Mouse (Mus musculus) forebrain, embryonic 12.5 days (tissue): ENCODE data around the gene F10. TPM values are rescaled to one million over a fixed set of nuclear protein-coding genes. Genes with fewer than 3 reads are reported as not detected.

Experiments
- ATAC-seq: fragments of 200-750 bp; cut with Nextera tagmentation; 2 replicates; pipeline ENCODE4 v1.8.0; 2017; ENCODE audit warnings: moderate TSS enrichment; ENCODE audit not compliant: low FRiP score
- H3K27ac ChIP-seq: fragments of 300-500 bp; sonication (generic); 2 replicates; pipeline ENCODE4 v1.5.1; 2016; ENCODE audit warnings: mild to moderate bottlenecking
- H3K27me3 ChIP-seq: fragments of 300-500 bp; sonication (generic); 2 replicates; pipeline ENCODE4 v1.6.1; 2016; ENCODE audit warnings: mild to moderate bottlenecking
- H3K36me3 ChIP-seq: fragments of 300-500 bp; sonication (generic); replicated peaks from 2 replicates; pipeline ENCODE4 v1.6.1; 2016; ENCODE audit warnings: mild to moderate bottlenecking
- H3K4me1 ChIP-seq: fragments of 300-500 bp; sonication (generic); 2 replicates; pipeline ENCODE4 v1.6.1; 2016
- H3K4me2 ChIP-seq: fragments of 300-500 bp; sonication (generic); 2 replicates; pipeline ENCODE4 v1.6.1; 2016; ENCODE audit warnings: mild to moderate bottlenecking, moderate library complexity
- H3K4me3 ChIP-seq: fragments of 300-500 bp; sonication (generic); replicated peaks from 2 replicates; pipeline ENCODE4 v1.5.1; 2016; ENCODE audit warnings: mild to moderate bottlenecking
- H3K9ac ChIP-seq: fragments of 300-500 bp; sonication (generic); 2 replicates; pipeline ENCODE4 v1.6.1; 2016; ENCODE audit warnings: mild to moderate bottlenecking
- H3K9me3 ChIP-seq: fragments of 300-500 bp; sonication (generic); 2 replicates; pipeline ENCODE4 v1.6.1; 2016
- WGBS: fragments of 180-500 bp; shearing (Covaris S2); methylation state at CpG from one replicate; pipeline ENCODE4 v1.1.7; 2016; 5-methylcytosine and 5-hydroxymethylcytosine counted together
- polyA plus RNA-seq: library from polyadenylated mRNA; unstranded; fragments of >200 nt; fragmentation: Nextera tagmentation; extraction: Ambion mirVana; gene quantifications from 2 replicates; pipeline ENCODE4 v1.2.1, GENCODE M21; 2016

F10 gene
- polyA plus RNA-seq, 1 experiment from 2014 or later = 0.22 TPM

- H3K27ac ChIP-seq = no peak within 1 kb of the TSS
- no peak within 1 kb of the TSS for H3K9ac ChIP-seq
- no peaks in the 10 kb centered on the region for H3K4me1 ChIP-seq
- H3K4me3 ChIP-seq = no peak within 1 kb of the TSS
- H3K36me3 ChIP-seq = no peaks in the 10 kb centered on the region; the same call in 1 of the 2 replicates
- no peak within 1 kb of the TSS for H3K4me2 ChIP-seq
- ATAC-seq = no peak
- WGBS = 73% methylated on average over 10 of the region's 10 CpGs
- H3K9me3 ChIP-seq = no peaks in the 10 kb centered on the region
- H3K27me3 ChIP-seq = no peaks in the 10 kb centered on the region
Observed at GRCm38 (mm10) chr8:13025487-13026224, 11.5 kb upstream of the F10 start, which contains the start of gene F7. Gene F7 (plus strand): TSS chr8:13026034.

- WGBS = 90% methylated on average over 5 of the region's 5 CpGs
- no peaks in the 10 kb centered on the region for H3K4me1 ChIP-seq
- H3K27me3 ChIP-seq = no peaks in the 10 kb centered on the region
- no peak overlapping the region for H3K27ac ChIP-seq
- ATAC-seq = no peak
- H3K9ac ChIP-seq = no peak overlapping the region
- no peak overlapping the region for H3K4me2 ChIP-seq
- H3K9me3 ChIP-seq = no peaks in the 10 kb centered on the region
- H3K36me3 ChIP-seq = no peaks in the 10 kb centered on the region
- H3K4me3 ChIP-seq = no peak overlapping the region
Observed at GRCm38 (mm10) chr8:13027615-13028014, 9.5 kb upstream of the F10 start.

GRCm38 (mm10) chr8:13028482-13028881, 8.6 kb upstream of the F10 start:
- Histone ChIP-seq H3K4me1 (no peaks in the 10 kb centered on the region), H3K9me3 (no peaks in the 10 kb centered on the region), H3K27ac (no peak overlapping the region), H3K4me3 (no peak overlapping the region), H3K9ac (no peak overlapping the region), H3K27me3 (no peaks in the 10 kb centered on the region), H3K36me3 (no peaks in the 10 kb centered on the region), H3K4me2 (no peak overlapping the region)
- WGBS = 79% methylated on average over 5 of the region's 5 CpGs
- no peak for ATAC-seq

- H3K4me3 ChIP-seq = no peak overlapping the region
- H3K27me3 ChIP-seq = no peaks in the 10 kb centered on the region; the same call in 1 of the 2 replicates
- H3K9ac ChIP-seq = no peak overlapping the region
- no peak for ATAC-seq
- no peak overlapping the region for H3K27ac ChIP-seq
- 89% methylated on average over 10 of the region's 10 CpGs for WGBS
- H3K9me3 ChIP-seq = no peaks in the 10 kb centered on the region
- no peak overlapping the region for H3K4me2 ChIP-seq
- H3K4me1 ChIP-seq = 0 out of 2 replicates have a peak, but pooled peaks cover 3% of the 10 kb centered on the region
- H3K36me3 ChIP-seq = no peaks in the 10 kb centered on the region
Observed at GRCm38 (mm10) chr8:13036346-13036812, 729 bp upstream of the F10 start.

- Histone ChIP-seq H3K27ac (no peak overlapping the region), H3K4me3 (no peak overlapping the region), H3K27me3 (no peaks in the 10 kb centered on the region; the same call in 1 of the 2 replicates), H3K36me3 (no peaks in the 10 kb centered on the region), H3K9me3 (no peaks in the 10 kb centered on the region), H3K4me1 (0 out of 2 replicates have a peak, but pooled peaks cover 3% of the 10 kb centered on the region), H3K4me2 (no peak overlapping the region), H3K9ac (0 out of 2 replicates have a peak overlapping the region, but pooled peaks have one; percentile 17)
- 50% methylated on average over 5 of the region's 5 CpGs for WGBS
- no peak for ATAC-seq
Observed at GRCm38 (mm10) chr8:13037569-13037968, 461 bp downstream of the F10 start.

GRCm38 (mm10) chr8:13039054-13039453, 1.9 kb downstream of the F10 start:
- H3K4me1 ChIP-seq = 0 out of 2 replicates have a peak, but pooled peaks cover 3% of the 10 kb centered on the region
- no peak overlapping the region for H3K4me3 ChIP-seq
- H3K4me2 ChIP-seq = no peak overlapping the region
- no peaks in the 10 kb centered on the region; the same call in 1 of the 2 replicates for H3K27me3 ChIP-seq
- no peaks in the 10 kb centered on the region for H3K36me3 ChIP-seq
- no peaks in the 10 kb centered on the region for H3K9me3 ChIP-seq
- ATAC-seq = no peak
- H3K27ac ChIP-seq = no peak overlapping the region
- H3K9ac ChIP-seq = no peak overlapping the region
- 87% methylated on average over 6 of the region's 6 CpGs for whole genome bisulfite sequencing

- no peaks in the 10 kb centered on the region for H3K9me3 ChIP-seq
- H3K4me2 ChIP-seq = no peak overlapping the region
- H3K27me3 ChIP-seq = no peaks in the 10 kb centered on the region; the same call in 1 of the 2 replicates
- no peak overlapping the region for H3K27ac ChIP-seq
- no peaks in the 10 kb centered on the region for H3K36me3 ChIP-seq
- 0 out of 2 replicates have a peak, but pooled peaks cover 3% of the 10 kb centered on the region for H3K4me1 ChIP-seq
- H3K9ac ChIP-seq = no peak overlapping the region; the same call in 1 of the 2 replicates
- 89% methylated on average over 4 of the region's 4 CpGs for WGBS
- H3K4me3 ChIP-seq = no peak overlapping the region
- no peak for ATAC-seq
Observed at GRCm38 (mm10) chr8:13041459-13041858, 4.4 kb downstream of the F10 start.

- no peaks in the 10 kb centered on the region for H3K4me1 ChIP-seq
- H3K27me3 ChIP-seq = no peaks in the 10 kb centered on the region
- no peak for ATAC-seq
- H3K4me2 ChIP-seq = no peak overlapping the region
- H3K36me3 ChIP-seq = no peaks in the 10 kb centered on the region
- H3K4me3 ChIP-seq = no peak overlapping the region
- H3K9me3 ChIP-seq = no peaks in the 10 kb centered on the region
- WGBS = 61% methylated on average over 5 of the region's 5 CpGs
- H3K27ac ChIP-seq = no peak overlapping the region
- no peak overlapping the region for H3K9ac ChIP-seq
Observed at GRCm38 (mm10) chr8:13047652-13048051, 10.5 kb downstream of the F10 start.

GRCm38 (mm10) chr8:13050550-13050949, 13.4 kb downstream of the F10 start:
- 87% methylated on average over 10 of the region's 10 CpGs for WGBS
- H3K9ac ChIP-seq = no peak overlapping the region
- H3K4me1 ChIP-seq = no peaks in the 10 kb centered on the region
- H3K9me3 ChIP-seq = no peaks in the 10 kb centered on the region
- no peaks in the 10 kb centered on the region for H3K36me3 ChIP-seq
- H3K27ac ChIP-seq = no peak overlapping the region
- no peaks in the 10 kb centered on the region for H3K27me3 ChIP-seq
- H3K4me3 ChIP-seq = no peak overlapping the region
- H3K4me2 ChIP-seq = no peak overlapping the region
- ATAC-seq = no peak

- no peaks in the 10 kb centered on the region for H3K4me1 ChIP-seq
- H3K4me3 ChIP-seq = no peak overlapping the region
- H3K36me3 ChIP-seq = no peaks in the 10 kb centered on the region
- 83% methylated on average over 4 of the region's 4 CpGs for WGBS
- no peaks in the 10 kb centered on the region for H3K27me3 ChIP-seq
- no peak for ATAC-seq
- H3K9me3 ChIP-seq = no peaks in the 10 kb centered on the region
- H3K9ac ChIP-seq = no peak overlapping the region
- no peak overlapping the region for H3K4me2 ChIP-seq
- no peak overlapping the region for H3K27ac ChIP-seq
Observed at GRCm38 (mm10) chr8:13057351-13057750, 20.2 kb downstream of the F10 start.

- Histone ChIP-seq H3K9ac (no peak within 1 kb of the TSS), H3K36me3 (no peaks in the 10 kb centered on the region), H3K4me2 (no peak within 1 kb of the TSS), H3K27me3 (no peaks in the 10 kb centered on the region), H3K27ac (no peak within 1 kb of the TSS), H3K4me1 (no peaks in the 10 kb centered on the region), H3K9me3 (no peaks in the 10 kb centered on the region), H3K4me3 (no peak within 1 kb of the TSS)
- ATAC-seq = no peak
- WGBS = 83% methylated on average over 17 of the region's 17 CpGs
Observed at GRCm38 (mm10) chr8:13060441-13061150, 23.5 kb downstream of the F10 start, which contains the start of gene Proz. Gene Proz (plus strand): TSS chr8:13060914.

GRCm38 (mm10) chr8:13063112-13063511, 26.0 kb downstream of the F10 start:
- Histone ChIP-seq H3K36me3 (no peaks in the 10 kb centered on the region), H3K4me1 (no peaks in the 10 kb centered on the region), H3K4me3 (no peak overlapping the region), H3K27ac (no peak overlapping the region), H3K9ac (no peak overlapping the region), H3K4me2 (no peak overlapping the region), H3K27me3 (no peaks in the 10 kb centered on the region), H3K9me3 (no peaks in the 10 kb centered on the region)
- ATAC-seq = no peak
- 81% methylated on average over 16 of the region's 16 CpGs for WGBS
